Mouse (Mus musculus): ENCODE measurements around the gene Hnf1b. TPM values are rescaled to one million over a fixed set of nuclear protein-coding genes. Genes with fewer than 3 reads are reported as not detected.

Hnf1b gene
- polyA plus RNA-seq, 1 experiment, result not detected

- no peak for TF ChIP-seq GATA1 (IDR thresholded peaks at IDR 0.05; ENCODE audit: low read length)
These were observed 64.0 kb downstream of the Hnf1b start for GRCm38 (mm10) chr11:83913824-83914311.

GRCm38 (mm10) chr11:83914501-83914900, 64.6 kb downstream of the Hnf1b start:
- TF ChIP-seq GATA1 (IDR thresholded peaks at IDR 0.05; ENCODE audit: low read length), result no peak

GRCm38 (mm10) chr11:83922600-83922999, 72.7 kb downstream of the Hnf1b start:
- TF ChIP-seq GATA1 (IDR thresholded peaks at IDR 0.05; ENCODE audit: low read length), result no peak

DNA sequence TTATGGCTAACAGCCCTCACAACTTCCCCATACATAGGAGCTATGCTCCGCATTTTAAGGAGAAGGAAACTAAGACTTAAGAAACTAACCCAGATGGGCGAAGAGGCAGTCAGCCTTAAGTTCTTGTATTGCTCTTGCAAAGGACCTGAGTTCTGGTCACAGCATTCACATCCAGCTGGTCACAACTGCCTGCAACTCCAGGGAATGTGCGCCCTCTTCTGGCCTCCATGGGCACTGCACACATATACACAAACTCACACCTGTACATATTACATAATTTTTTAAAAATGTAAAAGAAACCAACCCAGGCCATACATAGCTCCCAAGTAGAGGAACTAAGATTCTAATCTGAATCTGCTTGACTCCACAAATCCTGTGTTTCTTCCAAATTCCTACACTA, 77.2 kb downstream of the Hnf1b start:
- no peak for TF ChIP-seq GATA1 (IDR thresholded peaks at IDR 0.05; ENCODE audit: low read length)

DNA sequence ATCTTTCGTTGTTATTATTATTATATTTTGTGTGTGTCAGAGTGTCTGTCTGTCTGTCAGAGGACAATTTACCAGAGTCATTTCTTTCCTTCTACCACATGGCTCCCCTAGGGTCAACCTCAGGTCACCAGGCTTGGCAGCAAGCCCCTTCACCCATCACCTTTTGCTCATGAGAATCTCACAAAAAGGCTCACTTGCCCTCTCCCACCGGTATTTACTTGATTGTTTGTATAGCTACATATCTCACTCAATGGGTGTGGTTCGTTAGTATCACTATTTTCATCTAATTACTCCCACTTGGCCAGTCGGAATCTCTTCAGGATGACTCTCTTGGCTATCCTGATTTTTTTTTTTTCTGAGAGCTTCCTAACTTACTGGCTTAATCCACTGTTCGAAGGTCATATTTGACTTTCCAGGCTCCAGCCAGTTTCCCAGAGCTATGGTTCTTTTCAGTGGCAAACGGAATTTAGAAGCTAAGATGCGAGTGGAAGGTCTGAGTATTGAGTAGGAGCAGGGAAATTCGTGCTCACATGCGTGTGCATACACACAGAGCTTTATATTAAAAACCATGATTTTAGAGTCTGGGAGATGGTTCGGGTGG, 82.7 kb downstream of the Hnf1b start:
- no peak for TF ChIP-seq GATA1 (IDR thresholded peaks at IDR 0.05; ENCODE audit: low read length)

- no peak for TF ChIP-seq GATA1 (IDR thresholded peaks at IDR 0.05; ENCODE audit: low read length)
These were observed 83.5 kb downstream of the Hnf1b start for GRCm38 (mm10) chr11:83933376-83933775.

GRCm38 (mm10) chr11:83935986-83936665, 86.3 kb downstream of the Hnf1b start:
- no peak for TF ChIP-seq GATA1 (IDR thresholded peaks at IDR 0.05; ENCODE audit: low read length)

GRCm38 (mm10) chr11:83938556-83938955, 88.7 kb downstream of the Hnf1b start:
- no peak for TF ChIP-seq GATA1 (IDR thresholded peaks at IDR 0.05; ENCODE audit: low read length)

GRCm38 (mm10) chr11:83941950-83942840, 92.3 kb downstream of the Hnf1b start, which contains the start of gene Ddx52:
TSS of gene Ddx52 (plus strand) at chr11:83942062.
- no peak for TF ChIP-seq GATA1 (IDR thresholded peaks at IDR 0.05; ENCODE audit: low read length)

Other genes starting within 250 kb of the Hnf1b start
- not detected in 2 replicates for gene Rpl9-ps1, start 204.4 kb upstream of the Hnf1b start, polyA plus RNA-seq (2012)
- gene Ccl3, start 200.7 kb upstream of the Hnf1b start, polyA plus RNA-seq (2012), result not detected in 2 replicates
- not detected in 2 replicates for gene Ccl4, start 187.5 kb upstream of the Hnf1b start, polyA plus RNA-seq (2012)
- not detected in 2 replicates for gene Wfdc17, start 146.1 kb upstream of the Hnf1b start, polyA plus RNA-seq (2012)
- not detected in 2 replicates for gene Wfdc18, start 141.0 kb upstream of the Hnf1b start, polyA plus RNA-seq (2012)
- not detected in 2 replicates for gene Wfdc21, start 103.1 kb upstream of the Hnf1b start, polyA plus RNA-seq (2012)
- gene Heatr6, start 96.4 kb upstream of the Hnf1b start, polyA plus RNA-seq (2012), result 6.4 and 11.9 TPM in 2 replicates
- 1.3 and 2.0 TPM in 2 replicates for gene Ddx52, start 92.0 kb downstream of the Hnf1b start, polyA plus RNA-seq (2012)
- gene Synrg, start 114.4 kb downstream of the Hnf1b start, polyA plus RNA-seq (2012), result 4.1 and 11.4 TPM in 2 replicates
- gene Dusp14, start 219.2 kb downstream of the Hnf1b start, polyA plus RNA-seq (2012), result not detected in 2 replicates

All from G1E-ER4 (cell line).